Mouse (Mus musculus) NIH3T3 (cell line): ENCODE results near the gene Dnajb14.
A peak's percentile ranks its signal among the peaks of the same experiment; 100 is the strongest.
"Not testable (repeated sequence)": the region's sequence is repeated elsewhere in the genome, so short reads cannot be mapped to it uniquely, and the experiment has no call there.

Experiments used
- DNase-seq: peaks from one replicate; pipeline ENCODE4 v3.0.0-alpha.2; 2012; ENCODE audit warnings: low read depth

The Dnajb14 gene

DNA sequence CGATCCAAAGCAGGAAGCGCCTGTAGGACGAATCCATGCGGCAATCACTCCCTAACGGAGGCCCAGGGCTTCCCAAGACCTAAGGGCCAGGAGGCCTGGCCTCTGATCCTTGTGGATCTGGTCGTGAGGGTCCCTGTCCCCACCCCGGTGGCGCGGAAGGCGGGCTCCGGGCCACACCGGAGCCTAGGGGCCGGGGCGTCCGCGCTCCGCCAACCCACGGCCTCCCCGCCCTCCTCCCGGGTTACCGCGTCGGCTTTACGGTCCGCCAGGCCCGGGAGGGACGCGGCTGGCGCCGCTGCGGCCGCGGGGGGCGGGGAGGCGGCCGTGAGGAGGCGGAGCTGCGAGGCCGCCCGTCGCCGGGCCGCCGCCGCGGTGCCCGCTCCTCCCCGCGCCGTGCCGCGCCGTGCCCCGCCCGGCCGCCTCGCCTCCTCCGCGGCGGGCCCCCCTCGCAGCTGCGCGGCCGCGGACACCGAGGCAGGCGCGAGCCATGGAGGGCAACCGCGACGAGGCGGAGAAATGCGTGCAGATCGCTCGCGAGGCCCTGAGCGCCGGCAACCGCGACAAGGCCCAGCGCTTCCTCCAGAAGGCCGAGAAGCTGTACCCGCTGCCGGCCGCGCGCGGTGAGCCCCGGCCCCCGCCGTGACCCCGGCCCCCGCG is at the start of gene Dnajb14:
Dnajb14 (plus strand) TSS at position 239 of the 657 bp plus-strand sequence.
- peak; percentile 79 for DNase-seq

DNA sequence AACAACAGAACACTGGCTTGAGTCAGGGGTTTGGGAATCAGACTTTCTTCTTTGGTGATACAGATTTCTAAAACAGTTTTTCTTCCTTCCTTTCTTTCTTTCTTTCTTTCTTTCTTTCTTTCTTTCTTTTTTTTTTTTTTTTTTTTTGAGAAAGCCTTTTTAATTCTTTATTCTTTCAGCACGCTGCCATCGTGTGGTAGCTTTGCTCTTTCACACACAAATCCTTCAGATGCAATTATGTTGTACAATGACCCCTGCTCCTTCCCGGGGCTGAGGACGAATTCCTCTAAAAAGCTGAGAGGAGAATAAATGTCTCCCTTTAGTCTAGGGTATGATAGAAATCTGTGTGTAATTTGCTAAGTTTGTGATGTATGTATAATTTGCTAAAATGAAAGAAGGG is 48.8 kb upstream of the Dnajb14 start:
- DNase-seq, result peak; percentile 45

DNA sequence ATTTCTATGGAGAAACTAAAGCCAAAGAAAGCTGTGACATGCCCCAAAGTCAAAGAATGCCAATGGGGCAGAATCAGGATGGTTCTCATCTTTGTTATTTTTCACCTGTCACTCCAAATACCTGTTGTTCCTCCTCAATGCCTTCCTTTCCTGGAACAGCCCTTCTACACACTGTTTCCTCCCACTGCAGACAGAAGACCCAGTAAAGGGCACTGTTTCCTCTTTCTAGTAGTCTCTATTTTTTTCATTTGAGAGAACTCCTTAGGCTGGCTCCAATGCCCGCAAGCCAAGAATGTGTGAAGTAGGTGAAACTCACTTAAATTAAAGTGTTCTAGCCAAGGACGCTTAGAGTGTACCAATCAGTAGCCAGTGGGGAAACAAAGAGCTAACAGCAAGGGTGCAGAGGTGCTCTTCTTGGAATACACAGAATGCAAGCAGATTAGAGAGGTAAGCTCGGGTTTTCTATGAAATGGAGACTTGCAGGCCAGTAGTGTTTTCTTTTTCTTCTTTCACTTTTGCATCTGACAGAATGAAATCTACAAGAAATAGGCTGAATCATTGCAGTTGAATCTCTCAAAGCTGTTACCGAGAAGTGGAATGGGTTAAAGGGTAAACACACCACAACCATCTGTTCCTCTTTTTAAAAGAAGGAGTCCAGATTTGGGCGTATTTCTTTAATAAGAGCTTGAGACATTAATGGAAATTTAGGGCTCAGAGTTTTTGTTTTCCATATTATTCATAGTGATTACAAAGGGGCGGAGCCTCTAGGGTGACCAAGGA is 46.6 kb upstream of the Dnajb14 start:
- DNase-seq, result no peak

DNA sequence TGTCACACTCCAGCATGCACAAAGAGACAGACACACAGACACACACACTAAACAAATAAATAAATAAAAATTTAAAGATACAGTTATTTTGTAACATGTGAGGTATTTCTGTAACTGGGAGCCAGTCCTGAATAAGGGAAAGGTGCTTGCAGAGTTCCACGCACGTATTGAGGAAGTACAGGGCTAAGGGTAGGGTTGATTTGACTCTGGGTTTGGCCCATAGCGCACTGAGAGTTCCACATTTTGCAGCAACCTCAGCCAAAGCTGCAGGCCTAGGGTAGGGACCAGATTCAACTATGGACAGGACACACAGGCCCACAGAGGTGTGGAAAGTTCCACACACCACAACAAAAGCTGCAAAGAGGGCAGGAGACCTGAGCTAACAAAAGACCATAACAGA is 44.2 kb upstream of the Dnajb14 start:
- DNase-seq, result no peak

DNA sequence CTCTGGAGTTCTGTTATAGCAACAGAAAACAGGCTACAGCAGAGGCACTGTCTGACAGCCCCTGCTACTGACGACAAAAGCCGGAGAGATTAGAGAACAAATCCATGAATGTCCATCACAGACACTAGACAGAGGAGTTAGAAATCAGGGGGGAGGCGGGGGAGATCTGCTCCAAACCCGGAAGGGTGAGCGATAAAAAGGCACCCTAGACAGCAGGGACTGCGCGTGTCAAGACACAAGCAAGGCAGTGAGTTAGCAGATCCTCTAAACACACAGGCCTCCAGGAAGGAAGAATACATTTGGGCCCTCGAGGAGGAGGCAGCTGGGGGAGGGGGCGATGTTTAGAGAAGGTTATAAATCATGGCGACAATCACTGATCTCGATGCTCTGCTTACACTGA is 39.8 kb upstream of the Dnajb14 start:
- DNase-seq, result no peak

DNA sequence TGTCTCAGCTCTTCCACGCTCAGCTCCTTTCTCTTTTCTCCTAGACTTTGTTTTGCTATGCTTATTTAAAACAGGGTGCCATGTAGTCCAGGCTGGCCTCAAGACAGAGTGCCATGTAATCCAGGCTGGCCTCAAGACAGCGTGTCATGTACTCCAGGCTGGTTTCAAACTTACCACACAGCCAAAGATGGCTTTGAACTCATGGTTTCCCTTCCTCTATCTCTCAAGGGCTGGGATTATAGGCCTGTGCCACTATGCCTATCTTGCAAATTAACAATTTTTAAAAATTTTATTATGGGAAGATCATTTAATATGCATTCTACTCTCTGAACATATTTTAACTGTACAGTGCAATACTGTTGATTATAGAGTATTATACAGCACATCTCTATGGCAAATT is 36.3 kb upstream of the Dnajb14 start:
- no peak for DNase-seq

DNA sequence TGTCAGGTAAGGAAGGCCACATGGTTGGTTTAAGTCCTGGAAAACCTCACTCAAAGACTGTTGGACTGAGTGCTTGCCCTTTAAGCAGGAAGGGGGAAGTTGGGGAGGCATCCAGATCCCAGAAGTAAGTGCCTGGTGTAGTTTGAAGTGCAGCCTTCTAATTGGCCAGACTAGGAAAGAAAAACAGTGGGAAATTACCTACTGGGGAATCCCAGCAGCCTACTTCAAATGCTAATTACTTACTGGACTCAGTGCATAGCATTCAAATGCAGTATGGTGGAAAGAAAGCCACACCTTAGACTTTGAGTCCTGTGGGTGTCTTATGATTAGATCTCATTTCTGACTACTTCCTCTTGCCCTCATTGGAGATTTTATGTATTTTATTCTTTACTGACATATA is 34.3 kb upstream of the Dnajb14 start:
- no peak for DNase-seq

DNA sequence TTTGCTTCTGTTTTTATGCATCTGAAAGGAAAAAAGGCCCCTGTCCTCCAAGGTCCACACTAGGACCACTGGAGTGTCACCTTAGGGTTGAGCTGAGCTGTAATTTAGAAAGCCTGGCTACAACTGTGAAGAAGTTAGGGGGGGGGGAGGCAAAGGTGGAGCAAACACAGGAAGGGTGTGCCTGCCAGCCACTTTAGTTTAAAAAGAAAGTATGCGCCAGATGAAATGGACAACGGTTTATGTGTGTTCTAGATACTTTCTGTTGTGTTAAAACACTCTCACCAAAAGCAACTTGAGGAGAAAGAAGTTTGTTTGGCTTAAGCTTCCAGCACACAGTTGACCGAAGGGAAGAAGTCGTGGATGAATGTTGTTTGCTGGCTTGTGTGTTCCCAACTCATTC is 33.8 kb upstream of the Dnajb14 start:
- DNase-seq, result no peak

DNA sequence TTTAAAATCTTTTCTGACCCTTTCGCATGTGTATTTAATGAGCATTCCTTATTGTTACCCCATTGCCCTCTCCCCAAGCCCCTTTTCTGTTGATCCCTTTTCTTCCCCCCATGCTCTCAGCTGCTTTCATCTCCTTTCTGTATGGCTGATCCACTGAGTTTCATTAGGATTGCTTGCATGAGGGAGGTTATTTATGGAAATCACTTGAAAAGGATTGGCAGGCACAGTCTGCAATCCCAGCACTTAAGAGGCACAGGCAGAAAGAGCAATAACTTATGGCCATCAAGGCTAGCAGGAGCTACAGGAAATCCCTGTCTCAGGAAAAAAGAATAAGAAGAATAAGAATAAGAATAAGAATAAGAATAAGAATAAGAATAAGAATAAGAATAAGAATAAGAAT is 30.9 kb upstream of the Dnajb14 start:
- no peak for DNase-seq

DNA sequence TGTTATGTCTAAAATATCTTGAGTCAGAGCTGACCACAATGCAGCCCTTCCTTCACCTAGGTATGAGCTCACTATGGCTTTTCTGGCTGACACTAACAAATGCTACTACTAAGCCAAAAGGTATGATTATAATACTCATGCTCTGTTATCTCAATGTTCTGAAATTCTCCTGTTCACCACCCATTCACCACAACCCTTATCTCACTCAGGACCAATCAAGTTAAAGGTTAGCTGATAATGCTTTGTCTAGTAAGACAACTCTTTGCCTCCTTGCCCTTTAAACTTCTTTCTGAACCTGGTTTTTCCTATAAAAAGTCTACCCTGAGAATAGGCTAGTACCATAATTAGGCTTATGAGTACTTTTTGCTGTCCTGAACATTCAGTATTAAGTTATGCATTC is 29.3 kb upstream of the Dnajb14 start:
- no peak for DNase-seq

DNA sequence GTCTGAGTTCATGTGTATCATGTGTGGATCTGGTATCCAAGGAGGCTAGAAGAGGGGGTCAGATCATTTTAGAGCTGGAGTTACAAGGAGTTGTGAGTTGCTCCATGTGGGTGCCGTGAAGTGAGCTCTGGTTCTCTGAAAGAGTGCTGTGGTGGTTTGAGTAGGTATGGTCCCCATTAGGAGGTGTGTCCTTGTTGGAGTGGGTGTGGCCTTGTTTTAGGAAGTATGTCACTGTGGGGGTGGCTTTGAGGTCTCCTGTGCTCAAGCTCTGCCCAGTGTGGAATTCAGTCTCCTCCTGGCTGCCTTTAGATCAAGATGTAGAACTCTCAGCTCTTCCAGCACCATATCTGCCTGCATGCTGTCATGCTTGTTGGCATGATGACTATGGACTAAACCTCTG is 24.5 kb upstream of the Dnajb14 start:
- DNase-seq, result no peak

DNA sequence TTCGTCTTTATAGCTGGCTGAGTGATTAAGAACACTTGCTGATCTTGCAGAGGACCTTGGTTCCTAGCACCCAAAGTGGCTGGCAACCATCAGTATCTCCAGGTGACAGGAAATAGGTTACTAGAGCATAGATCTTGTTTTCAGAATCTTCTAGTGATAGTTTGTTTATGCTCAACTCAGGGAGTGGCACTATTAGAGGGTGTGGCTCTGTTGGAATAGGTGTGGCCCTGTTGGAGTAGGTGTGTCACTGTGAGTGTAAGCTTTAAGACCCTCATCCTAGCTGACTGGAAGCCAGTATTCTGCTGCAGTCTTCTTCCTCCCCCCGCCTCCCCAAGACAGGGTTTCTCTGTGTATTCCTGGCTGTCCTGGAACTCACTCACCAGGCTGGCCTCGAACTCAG is 23.2 kb upstream of the Dnajb14 start:
- no peak for DNase-seq

DNA sequence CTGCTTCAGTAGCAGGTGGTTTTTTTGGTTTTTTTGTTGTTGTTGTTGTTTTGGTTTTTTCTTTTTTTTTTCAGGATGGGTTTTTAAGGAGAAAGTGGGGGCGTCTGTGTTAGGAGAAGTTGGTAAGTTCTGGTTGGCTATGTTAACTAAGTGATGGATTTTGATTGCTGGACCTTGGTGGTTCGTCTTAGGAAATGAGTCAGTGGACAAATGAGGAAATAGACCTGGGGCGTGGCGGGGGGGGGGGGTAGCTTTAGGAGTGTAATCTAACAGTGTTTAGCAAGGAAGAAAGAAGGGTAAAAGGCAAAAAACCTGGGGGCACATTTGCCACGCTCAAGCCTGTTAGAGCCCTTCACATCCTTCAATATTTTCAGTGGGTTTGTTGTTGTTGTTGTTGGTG is 20.9 kb upstream of the Dnajb14 start:
- no peak for DNase-seq

DNA sequence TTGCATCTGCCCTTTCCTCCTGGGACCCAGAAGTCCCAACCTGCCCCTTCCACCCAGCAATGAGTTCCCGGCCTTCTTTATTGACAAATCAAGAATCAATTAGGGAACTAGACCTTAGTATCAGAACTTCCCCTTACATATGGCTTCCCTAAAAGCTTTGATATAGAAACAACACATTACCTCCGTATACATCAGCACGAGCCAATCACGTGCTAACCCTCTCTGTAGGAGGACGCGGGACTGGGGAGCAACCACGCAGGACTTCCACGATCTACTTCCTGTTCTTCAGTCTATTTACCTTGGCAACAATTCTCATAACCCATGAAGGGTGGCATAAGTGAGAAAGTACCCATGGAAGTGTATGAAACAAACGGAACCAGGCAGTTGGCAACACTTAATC is 19.1 kb upstream of the Dnajb14 start:
- DNase-seq, result no peak

DNA sequence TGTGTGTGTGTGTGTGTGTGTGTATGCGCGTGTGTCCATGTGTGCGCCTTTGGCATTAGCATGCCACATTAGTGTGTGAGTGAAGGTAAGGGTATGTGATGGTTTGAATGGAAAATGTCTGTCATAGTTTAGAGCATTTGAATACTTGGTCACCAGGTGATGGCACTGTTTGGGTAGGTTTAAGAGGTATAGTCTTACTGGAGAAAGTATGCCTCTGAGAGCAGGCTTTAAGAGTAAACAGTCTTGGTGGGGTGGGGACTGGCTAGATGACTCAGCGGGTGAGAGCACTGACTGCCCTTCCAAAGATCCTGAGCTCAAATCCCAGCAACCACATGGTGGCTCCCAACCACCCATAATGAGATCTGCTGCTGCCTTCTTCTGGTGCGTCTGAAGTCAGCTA is 17.8 kb upstream of the Dnajb14 start:
- peak; percentile 71 for DNase-seq

DNA sequence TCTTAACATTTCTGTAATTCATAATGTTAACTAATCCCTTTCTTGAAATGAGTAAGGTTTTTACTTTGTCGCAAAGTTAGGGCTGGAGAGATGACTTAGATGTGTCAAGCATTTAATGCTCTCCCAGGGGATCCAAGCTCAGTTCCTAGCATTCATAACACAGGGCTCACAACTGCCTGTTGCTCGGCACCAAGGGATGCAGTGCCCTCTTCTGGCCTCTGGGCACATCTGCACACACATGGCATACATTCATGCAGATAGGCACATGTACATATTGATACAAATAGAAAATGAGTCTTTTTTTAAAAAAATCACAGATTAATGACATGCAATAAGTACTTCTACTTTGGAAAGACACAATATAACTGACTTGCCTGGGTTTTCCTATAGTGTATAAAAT is 16.3 kb upstream of the Dnajb14 start:
- no peak for DNase-seq

DNA sequence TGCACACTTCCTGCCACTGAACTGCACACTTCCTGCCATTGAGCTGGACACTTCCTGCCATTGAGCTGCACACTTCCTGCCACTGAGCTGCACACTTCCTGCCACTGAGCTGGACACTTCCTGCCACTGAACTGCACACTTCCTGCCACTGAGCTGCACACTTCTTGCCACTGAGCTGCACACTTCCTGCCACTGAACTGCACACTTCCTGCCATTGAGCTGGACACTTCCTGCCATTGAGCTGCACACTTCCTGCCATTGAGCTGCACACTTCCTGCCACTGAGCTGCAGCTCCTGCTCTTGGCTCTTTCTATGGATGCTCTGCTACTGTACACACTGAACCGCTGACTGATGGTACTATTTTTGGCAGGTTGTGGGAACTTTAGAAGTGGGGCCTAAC is 14.5 kb upstream of the Dnajb14 start:
- not testable (repeated sequence) for DNase-seq

DNA sequence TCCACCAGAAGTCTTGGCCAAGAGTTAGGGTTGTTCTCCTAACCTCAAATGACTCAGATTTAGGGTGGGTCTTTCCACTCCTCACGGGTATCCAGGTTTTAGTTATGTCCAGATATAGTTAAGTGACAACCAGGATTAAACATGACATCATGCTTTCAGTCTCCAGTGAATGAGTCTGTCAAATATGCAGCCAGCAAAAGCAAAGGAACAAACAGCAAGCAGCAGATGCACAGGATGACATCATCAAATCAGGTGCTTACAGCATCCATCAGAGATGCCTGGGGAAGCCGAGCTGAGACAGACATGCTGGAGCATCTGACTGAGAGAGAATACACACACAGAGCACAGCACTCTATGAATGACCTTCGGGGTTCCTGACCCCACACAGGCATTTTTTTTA is 12.1 kb upstream of the Dnajb14 start:
- peak; percentile 14 for DNase-seq

DNA sequence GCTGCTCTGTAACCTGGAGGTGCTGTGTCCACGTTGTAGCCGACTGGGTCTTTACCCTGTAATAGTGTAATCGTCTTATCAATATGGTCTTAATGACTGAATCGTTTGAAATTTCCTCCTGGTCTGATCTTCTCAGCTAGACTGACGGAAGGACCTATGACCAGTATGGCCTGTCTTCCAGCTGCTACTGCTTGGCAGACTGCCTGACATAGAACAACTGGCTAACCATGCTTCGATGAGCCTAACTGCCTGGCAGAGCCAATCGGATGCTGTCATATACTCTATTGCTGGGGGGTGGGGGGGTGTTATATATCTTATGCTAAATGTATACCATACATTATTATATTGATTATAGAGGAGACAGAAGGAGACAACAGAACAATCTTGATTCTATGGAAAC is 11.4 kb upstream of the Dnajb14 start:
- DNase-seq, result no peak

DNA sequence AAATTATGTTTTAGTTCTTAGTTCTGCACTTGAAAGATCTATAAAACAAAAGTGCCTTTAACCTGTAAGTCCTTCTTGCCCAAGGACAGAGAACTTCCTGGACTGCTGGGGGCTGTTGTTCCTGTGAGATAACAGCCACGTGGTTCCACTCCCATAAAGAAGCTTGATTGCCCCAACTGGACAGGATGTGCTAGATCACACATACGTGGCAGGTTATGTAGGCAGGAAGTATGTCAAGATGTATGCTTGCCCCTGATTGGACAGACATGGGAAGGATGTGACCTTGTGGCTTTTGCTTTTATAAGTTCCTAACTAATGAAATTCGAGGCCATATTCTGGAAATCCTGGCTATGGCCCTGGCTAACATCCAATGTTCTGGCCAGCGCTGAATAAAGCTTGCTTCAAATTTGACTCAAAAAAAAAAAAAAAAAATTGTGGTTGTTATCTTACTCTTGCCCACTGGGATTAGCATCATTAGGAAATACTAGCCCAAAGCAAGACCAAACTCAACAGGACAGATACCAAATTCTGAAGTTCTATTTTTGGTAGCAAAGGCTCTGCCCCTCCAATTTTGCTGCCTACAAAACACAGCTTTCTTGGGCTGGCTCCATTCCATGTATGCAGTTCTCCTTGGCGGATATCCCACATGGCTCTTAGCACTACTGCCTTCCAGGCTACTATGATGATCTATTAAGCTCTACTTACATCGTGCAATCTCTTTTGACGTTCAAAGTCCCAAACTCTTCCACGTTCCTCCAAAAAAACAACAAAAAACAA is 6.9 kb upstream of the Dnajb14 start:
- DNase-seq, result peak; percentile 93

DNA sequence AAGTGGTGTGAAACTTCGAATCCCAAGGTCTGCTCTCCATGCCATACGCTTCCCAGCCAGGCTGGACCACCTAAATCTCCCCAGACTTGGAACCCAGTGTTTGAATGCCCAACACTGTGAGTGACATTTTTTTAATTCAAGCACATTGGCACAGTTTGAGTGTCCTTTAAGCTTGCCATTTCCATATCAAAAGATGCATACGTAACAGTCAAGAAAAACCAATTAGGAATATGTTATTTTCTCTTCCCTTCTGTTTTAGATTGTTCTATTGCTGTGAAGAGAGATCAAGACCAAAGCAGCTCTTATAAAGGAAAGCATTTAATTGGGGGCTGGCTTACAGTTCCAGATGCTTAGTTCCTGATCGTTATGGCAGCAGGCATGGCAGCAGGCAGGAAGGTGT is 6.0 kb upstream of the Dnajb14 start:
- no peak for DNase-seq

DNA sequence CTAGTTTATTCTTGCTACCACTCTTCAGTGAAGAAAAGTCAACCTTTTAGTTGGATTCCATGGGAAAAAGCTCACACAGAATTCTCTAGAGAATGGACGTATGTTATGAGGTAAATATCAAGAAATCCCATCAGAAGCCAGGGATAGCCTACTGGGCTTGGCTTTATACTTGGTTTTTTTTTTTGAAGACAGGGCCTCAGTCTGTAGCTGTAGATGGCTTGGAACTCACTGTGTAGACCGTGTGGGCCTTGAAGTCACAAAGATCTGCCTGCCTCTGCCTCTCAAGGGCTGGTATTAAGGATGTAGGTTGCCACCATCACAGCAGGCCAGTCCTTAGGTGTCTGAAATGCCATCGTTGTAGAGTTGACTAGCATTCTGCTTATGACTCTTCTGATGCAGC is 4.9 kb upstream of the Dnajb14 start:
- DNase-seq, result no peak
